Mouse (Mus musculus) G1E (cell line): Measurements from ENCODE around the gene Vezt.

Experiments used
- CTCF ChIP-seq: IDR thresholded peaks from 2 replicates; pipeline ENCODE4 v1.5.1; 2012; ENCODE audit warnings: low read depth, low read length, inconsistent platforms, mixed read lengths
- GATA1 ChIP-seq: IDR thresholded peaks from 2 replicates; pipeline ENCODE4 v1.6.1; 2012; ENCODE audit warnings: borderline replicate concordance, low read length, inconsistent platforms, mixed read lengths

DNA sequence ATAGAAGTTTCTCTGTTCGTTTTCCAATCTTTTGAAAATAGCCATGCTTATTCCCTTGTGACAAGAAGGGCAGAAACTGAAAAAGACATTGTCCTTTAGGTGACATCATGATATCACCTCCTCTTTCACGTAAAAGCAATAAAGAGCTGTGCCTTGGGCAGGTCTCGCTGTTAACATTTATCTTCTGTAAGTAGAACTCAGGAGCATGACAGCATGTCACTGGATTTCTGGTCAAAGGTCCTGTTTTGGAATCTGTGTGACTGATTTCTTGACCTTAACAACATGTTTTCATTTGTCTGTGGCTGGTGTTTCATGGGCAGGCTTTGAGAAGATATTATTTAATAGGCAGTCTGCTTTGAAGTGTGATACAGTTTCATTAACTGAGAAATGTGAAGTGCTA, 45.1 kb upstream of the Vezt start:
- TF ChIP-seq CTCF = no peak
- TF ChIP-seq GATA1 = no peak
